Mouse (Mus musculus): ENCODE measurements at regions not wholly inside any gene's neighbourhood (a gene's known extent, or its start where the extent isn't known, plus 50 kb on each side); places are given as distances from the start of the nearest gene placed in this dataset.

DNA sequence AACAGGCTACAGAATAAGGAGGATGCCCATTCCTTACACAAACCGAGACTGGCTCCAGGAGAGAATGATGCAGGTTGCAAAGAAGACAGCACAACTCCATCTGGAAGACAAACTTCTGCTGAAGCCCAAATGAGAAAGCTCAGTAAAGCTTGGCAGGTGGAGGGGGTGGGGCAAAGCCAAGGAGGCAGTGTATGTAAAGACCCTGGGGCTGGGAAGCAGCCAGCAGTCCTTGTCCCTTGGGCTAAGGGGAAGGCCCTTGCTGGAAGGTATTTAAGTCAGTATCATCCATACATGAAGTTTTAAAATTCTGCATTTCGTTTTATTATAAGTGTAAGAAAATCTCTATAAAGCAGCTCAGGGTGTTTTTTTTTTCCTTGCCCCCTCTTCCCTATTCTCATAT lies 182.3 kb upstream of the Kdm8 start:
- TF ChIP-seq CTCF (IDR thresholded peaks at IDR 0.05; ENCODE audit: low read depth) (no peak), EP300 (optimal IDR thresholded peaks at IDR 0.05) (no peak)
